Mouse (Mus musculus): ENCODE measurements around the gene Atp8b4. TPM values are rescaled to one million over a fixed set of nuclear protein-coding genes. Genes with fewer than 3 reads are reported as not detected.

Atp8b4 gene
- 0.04 TPM in 1 of 2 replicates, not detected in the other for polyA plus RNA-seq (2015; fragmentation: Nextera tagmentation; extraction: Ambion mirVana)

DNA sequence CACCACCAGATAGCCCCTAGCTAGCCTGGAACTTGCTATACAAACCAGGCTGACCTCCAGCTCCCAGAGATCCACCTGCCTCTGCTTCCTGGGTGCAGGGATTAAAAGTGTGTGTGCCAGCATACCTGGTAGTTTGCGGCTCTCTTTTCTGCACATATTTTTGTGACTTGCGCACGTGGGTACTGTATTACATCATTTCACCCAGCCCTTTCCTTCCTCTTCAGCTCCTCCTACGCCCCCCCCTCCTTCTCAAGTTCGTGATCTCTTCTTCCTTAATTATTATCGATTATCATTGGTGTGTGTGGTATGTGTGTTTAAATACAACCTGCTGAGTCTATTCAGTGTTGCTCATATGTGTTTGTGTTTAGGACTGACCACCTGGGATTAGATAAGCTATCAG, at the start of gene Atp8b4:
Gene Atp8b4 (minus strand): TSS at position 154 of the 400 bp plus-strand sequence.

Other genes starting within 250 kb of the Atp8b4 start
- gene Slc27a2, start 51.7 kb upstream of the Atp8b4 start, polyA plus RNA-seq (2015; fragmentation: Nextera tagmentation; extraction: Ambion mirVana): 11.6 and 12.1 TPM in 2 replicates
- 0.74 and 0.99 TPM in 2 replicates for gene Hdc, start 118.6 kb upstream of the Atp8b4 start, polyA plus RNA-seq (2015; fragmentation: Nextera tagmentation; extraction: Ambion mirVana)
- gene Gabpb1, start 175.7 kb upstream of the Atp8b4 start, polyA plus RNA-seq (2015; fragmentation: Nextera tagmentation; extraction: Ambion mirVana): 19.9 and 20.7 TPM in 2 replicates
- gene Usp8, start 206.7 kb upstream of the Atp8b4 start, polyA plus RNA-seq (2015; fragmentation: Nextera tagmentation; extraction: Ambion mirVana): 24.4 and 25.6 TPM in 2 replicates

All from neural tube, postnatal 0 days (tissue).